Mouse (Mus musculus) liver, adult (tissue): ENCODE measurements around the gene Ly9.

Experiments used
- GATA4 ChIP-seq: IDR thresholded peaks from 2 replicates; pipeline ENCODE4 v1.6.1; 2014; ENCODE audit warnings: mild to moderate bottlenecking, low read length; ENCODE audit not compliant: insufficient replicate concordance

Ly9 gene

GRCm38 (mm10) chr1:171607176-171607575 is at the start of gene Ly9:
Gene Ly9 (minus strand): TSS chr1:171607410.
- TF ChIP-seq GATA4: no peak

- TF ChIP-seq GATA4: no peak
Observed at GRCm38 (mm10) chr1:171652734-171653133, 45.5 kb upstream of the Ly9 start, which contains the start of gene Slamf7. Gene Slamf7 (minus strand): TSS chr1:171653035.

- TF ChIP-seq GATA4: no peak
Observed at GRCm38 (mm10) chr1:171648840-171649239, 41.6 kb upstream of the Ly9 start.

GRCm38 (mm10) chr1:171647716-171648115 is 40.5 kb upstream of the Ly9 start:
- TF ChIP-seq GATA4: no peak

GRCm38 (mm10) chr1:171646429-171646940 is 39.3 kb upstream of the Ly9 start:
- TF ChIP-seq GATA4: no peak

GRCm38 (mm10) chr1:171643612-171644011 is 36.4 kb upstream of the Ly9 start:
- TF ChIP-seq GATA4: no peak

GRCm38 (mm10) chr1:171640796-171641195 is 33.6 kb upstream of the Ly9 start:
- no peak for TF ChIP-seq GATA4

GRCm38 (mm10) chr1:171638686-171639085 is 31.5 kb upstream of the Ly9 start:
- TF ChIP-seq GATA4: no peak

GRCm38 (mm10) chr1:171637101-171637500 is 29.9 kb upstream of the Ly9 start:
- TF ChIP-seq GATA4: no peak

- no peak for TF ChIP-seq GATA4
Observed at GRCm38 (mm10) chr1:171635696-171636095, 28.5 kb upstream of the Ly9 start.

- TF ChIP-seq GATA4: no peak
Observed at GRCm38 (mm10) chr1:171631447-171631846, 24.2 kb upstream of the Ly9 start.

GRCm38 (mm10) chr1:171630912-171631311 is 23.7 kb upstream of the Ly9 start:
- no peak for TF ChIP-seq GATA4

- TF ChIP-seq GATA4: no peak
Observed at GRCm38 (mm10) chr1:171630041-171630440, 22.8 kb upstream of the Ly9 start.

GRCm38 (mm10) chr1:171629168-171629567 is 22.0 kb upstream of the Ly9 start:
- TF ChIP-seq GATA4: no peak

GRCm38 (mm10) chr1:171627801-171628200 is 20.6 kb upstream of the Ly9 start:
- TF ChIP-seq GATA4: no peak

- no peak for TF ChIP-seq GATA4
Observed at GRCm38 (mm10) chr1:171620091-171620490, 12.9 kb upstream of the Ly9 start.

- TF ChIP-seq GATA4: no peak
Observed at GRCm38 (mm10) chr1:171619645-171620044, 12.4 kb upstream of the Ly9 start.
